Mouse (Mus musculus): ENCODE data around the gene Pgf. TPM values are rescaled to one million over a fixed set of nuclear protein-coding genes. Genes with fewer than 3 reads are reported as not detected.

The Pgf gene
- polyA plus RNA-seq, 1 experiment: 0.84 TPM

GRCm38 (mm10) chr12:85174016-85174415 lies 3.6 kb downstream of the Pgf start:
- Histone ChIP-seq H3K27me3 (ENCODE audit: control insufficient read depth, insufficient read depth, low read length) (no peaks in the 10 kb centered on the region), H3K4me3 (ENCODE audit: extremely low read depth, insufficient read depth, insufficient read length) (no peak overlapping the region), H3K36me3 (ENCODE audit: control insufficient read depth, insufficient read depth, low read length) (no peaks in the 10 kb centered on the region), H3K4me1 (ENCODE audit: control insufficient read depth, insufficient read depth, insufficient read length) (peaks cover 7% of the 10 kb centered on the region), H3K27ac (ENCODE audit: insufficient read depth, low read length) (no peak overlapping the region)
- WGBS: 88% methylated on average over 7 of the region's 7 CpGs
- no peak for DNase-seq (ENCODE audit: low read depth in 1 of 2, low spot score in 2 of 2)
- TF ChIP-seq POLR2A (IDR thresholded peaks at IDR 0.05; ENCODE audit: low read depth, low read length) (no peak), CTCF (IDR thresholded peaks at IDR 0.05; ENCODE audit: extremely low read depth, insufficient read depth, insufficient read length, insufficient replicate concordance) (no peak)

GRCm38 (mm10) chr12:85170948-85171307 lies 6.7 kb downstream of the Pgf start:
- no peak overlapping the region for H3K27ac ChIP-seq (ENCODE audit: insufficient read depth, low read length)
- no peaks in the 10 kb centered on the region for H3K4me1 ChIP-seq (ENCODE audit: control insufficient read depth, insufficient read depth, insufficient read length)
- no peaks in the 10 kb centered on the region for H3K27me3 ChIP-seq (ENCODE audit: control insufficient read depth, insufficient read depth, low read length)
- 87% methylated on average over 3 of the region's 3 CpGs for WGBS
- no peaks in the 10 kb centered on the region for H3K36me3 ChIP-seq (ENCODE audit: control insufficient read depth, insufficient read depth, low read length)
- no peak for TF ChIP-seq POLR2A (IDR thresholded peaks at IDR 0.05; ENCODE audit: low read depth, low read length)
- TF ChIP-seq CTCF (IDR thresholded peaks at IDR 0.05; ENCODE audit: extremely low read depth, insufficient read depth, insufficient read length, insufficient replicate concordance): no peak
- DNase-seq (ENCODE audit: low read depth in 1 of 2, low spot score in 2 of 2): no peak
- H3K4me3 ChIP-seq (ENCODE audit: extremely low read depth, insufficient read depth, insufficient read length): no peak overlapping the region

DNA sequence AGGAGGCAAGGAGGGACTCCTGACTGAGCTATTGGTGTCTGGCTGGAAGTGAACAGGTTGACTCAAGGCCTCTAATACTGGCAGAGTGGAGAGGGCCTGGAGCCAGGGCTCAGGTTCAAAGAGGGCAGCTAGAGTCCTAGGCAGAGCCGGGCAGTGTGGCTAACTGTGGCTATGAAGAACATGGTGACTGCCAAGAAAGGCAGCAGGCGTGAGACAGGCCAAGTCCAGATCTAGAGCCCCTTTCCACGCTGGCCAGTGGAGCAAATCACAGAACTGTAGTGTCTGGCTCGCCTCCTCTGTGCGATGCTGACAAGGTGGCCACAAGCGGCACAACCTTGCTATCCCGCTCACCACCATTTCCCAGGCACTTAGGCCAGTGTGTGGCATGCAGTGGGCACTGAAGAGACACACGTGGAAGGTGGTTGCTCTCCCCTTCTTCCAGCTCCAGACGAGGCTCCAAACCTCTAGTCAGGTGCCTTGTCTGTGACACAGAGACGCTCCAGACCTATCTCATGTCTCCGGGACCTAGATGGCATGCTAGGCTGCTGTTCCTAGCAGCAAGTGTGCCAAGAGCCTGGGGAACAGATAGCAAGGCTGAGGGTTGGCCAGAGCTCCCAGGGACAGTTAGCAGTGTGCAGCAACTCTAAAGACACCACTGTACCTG lies 7.2 kb downstream of the Pgf start:
- Histone ChIP-seq H3K4me1 (ENCODE audit: control insufficient read depth, insufficient read depth, insufficient read length) (no peaks in the 10 kb centered on the region), H3K4me3 (ENCODE audit: extremely low read depth, insufficient read depth, insufficient read length) (no peak overlapping the region), H3K27me3 (ENCODE audit: control insufficient read depth, insufficient read depth, low read length) (no peaks in the 10 kb centered on the region), H3K36me3 (ENCODE audit: control insufficient read depth, insufficient read depth, low read length) (no peaks in the 10 kb centered on the region), H3K27ac (ENCODE audit: insufficient read depth, low read length) (no peak overlapping the region)
- WGBS: 87% methylated on average over 11 of the region's 11 CpGs
- TF ChIP-seq CTCF (IDR thresholded peaks at IDR 0.05; ENCODE audit: extremely low read depth, insufficient read depth, insufficient read length, insufficient replicate concordance) (no peak), POLR2A (IDR thresholded peaks at IDR 0.05; ENCODE audit: low read depth, low read length) (no peak)
- DNase-seq (ENCODE audit: low read depth in 1 of 2, low spot score in 2 of 2): no peak

DNA sequence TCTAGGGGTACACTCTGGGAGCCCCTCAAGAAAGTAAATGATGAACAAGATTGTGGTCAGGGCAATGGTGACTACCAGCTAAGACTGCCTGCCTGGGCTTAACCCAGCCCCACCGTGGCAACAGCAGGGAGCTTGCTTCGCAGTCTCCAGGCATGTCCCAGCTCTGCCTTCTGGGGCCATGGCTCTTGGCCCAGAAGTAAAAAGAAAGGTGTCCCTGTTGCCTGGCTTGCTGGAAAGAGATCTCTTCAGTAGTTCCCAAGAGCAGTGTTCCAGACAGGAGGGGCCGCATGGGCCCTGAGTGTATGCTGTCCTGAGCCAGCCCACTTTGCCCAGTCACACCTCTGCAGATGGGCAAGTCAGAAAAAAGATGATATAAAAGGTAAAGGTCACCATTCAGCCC lies 7.7 kb downstream of the Pgf start:
- no peak overlapping the region for H3K27ac ChIP-seq (ENCODE audit: insufficient read depth, low read length)
- DNase-seq (ENCODE audit: low read depth in 1 of 2, low spot score in 2 of 2): no peak
- no peaks in the 10 kb centered on the region for H3K4me1 ChIP-seq (ENCODE audit: control insufficient read depth, insufficient read depth, insufficient read length)
- TF ChIP-seq POLR2A (IDR thresholded peaks at IDR 0.05; ENCODE audit: low read depth, low read length): no peak
- TF ChIP-seq CTCF (IDR thresholded peaks at IDR 0.05; ENCODE audit: extremely low read depth, insufficient read depth, insufficient read length, insufficient replicate concordance): no peak
- 81% methylated on average over 3 of the region's 3 CpGs for WGBS
- no peaks in the 10 kb centered on the region for H3K36me3 ChIP-seq (ENCODE audit: control insufficient read depth, insufficient read depth, low read length)
- H3K27me3 ChIP-seq (ENCODE audit: control insufficient read depth, insufficient read depth, low read length): no peaks in the 10 kb centered on the region
- H3K4me3 ChIP-seq (ENCODE audit: extremely low read depth, insufficient read depth, insufficient read length): no peak overlapping the region

DNA sequence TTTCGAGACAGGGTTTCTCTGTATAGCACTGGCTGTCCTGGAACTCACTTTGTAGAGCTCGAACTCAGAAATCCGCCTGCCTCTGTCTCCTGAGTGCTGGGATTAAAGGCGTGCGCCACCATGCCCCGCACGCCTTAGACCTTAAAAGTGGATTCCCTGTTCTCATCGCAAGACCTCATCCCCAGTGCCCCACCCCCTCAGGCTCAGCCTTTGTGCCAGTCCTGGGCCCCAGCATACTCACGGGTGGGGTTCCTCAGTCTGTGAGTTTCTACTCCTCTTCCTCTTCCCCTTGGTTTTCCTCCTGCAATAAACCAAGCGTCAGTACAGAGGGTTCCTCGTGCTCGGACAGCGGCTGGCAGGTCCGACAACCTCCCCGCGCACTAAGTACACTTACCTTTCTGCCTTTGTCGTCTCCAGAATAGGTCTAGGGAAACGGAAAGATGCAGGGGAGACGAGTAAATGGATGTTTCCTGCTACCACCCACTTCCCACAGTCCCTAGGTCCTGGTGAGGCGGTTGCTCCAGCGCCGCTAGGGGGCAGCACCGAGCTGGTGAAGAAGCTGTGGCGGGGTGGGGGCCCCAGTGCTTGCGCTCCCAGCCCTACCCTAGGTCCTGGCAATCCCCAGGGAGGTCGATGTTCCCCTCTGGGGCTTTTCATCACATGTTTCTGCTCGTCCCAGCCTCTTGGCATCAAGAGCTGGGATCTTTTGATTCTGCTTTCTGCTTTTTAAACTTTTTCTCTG lies 8.3 kb downstream of the Pgf start:
- Histone ChIP-seq H3K27ac (ENCODE audit: insufficient read depth, low read length) (no peak overlapping the region), H3K4me1 (ENCODE audit: control insufficient read depth, insufficient read depth, insufficient read length) (no peaks in the 10 kb centered on the region), H3K4me3 (ENCODE audit: extremely low read depth, insufficient read depth, insufficient read length) (peak overlapping the region; percentile 22; the same call in 1 of the 2 replicates), H3K36me3 (ENCODE audit: control insufficient read depth, insufficient read depth, low read length) (no peaks in the 10 kb centered on the region), H3K27me3 (ENCODE audit: control insufficient read depth, insufficient read depth, low read length) (no peaks in the 10 kb centered on the region)
- 22% methylated on average over 27 of the region's 27 CpGs for WGBS
- TF ChIP-seq CTCF (IDR thresholded peaks at IDR 0.05; ENCODE audit: extremely low read depth, insufficient read depth, insufficient read length, insufficient replicate concordance) (peak; percentile 95), POLR2A (IDR thresholded peaks at IDR 0.05; ENCODE audit: low read depth, low read length) (no peak)
- peak; percentile 45 to 79 for DNase-seq (ENCODE audit: low read depth in 1 of 2, low spot score in 2 of 2)

- no peak for DNase-seq (ENCODE audit: low read depth in 1 of 2, low spot score in 2 of 2)
- H3K27ac ChIP-seq (ENCODE audit: insufficient read depth, low read length): no peak overlapping the region
- H3K4me1 ChIP-seq (ENCODE audit: control insufficient read depth, insufficient read depth, insufficient read length): no peaks in the 10 kb centered on the region
- WGBS: 92% methylated on average over 9 of the region's 9 CpGs
- H3K4me3 ChIP-seq (ENCODE audit: extremely low read depth, insufficient read depth, insufficient read length): no peak overlapping the region
- no peak for TF ChIP-seq POLR2A (IDR thresholded peaks at IDR 0.05; ENCODE audit: low read depth, low read length)
- no peak for TF ChIP-seq CTCF (IDR thresholded peaks at IDR 0.05; ENCODE audit: extremely low read depth, insufficient read depth, insufficient read length, insufficient replicate concordance)
- H3K36me3 ChIP-seq (ENCODE audit: control insufficient read depth, insufficient read depth, low read length): no peaks in the 10 kb centered on the region
- no peaks in the 10 kb centered on the region for H3K27me3 ChIP-seq (ENCODE audit: control insufficient read depth, insufficient read depth, low read length)
These were observed 11.0 kb downstream of the Pgf start for GRCm38 (mm10) chr12:85166631-85167030.

- DNase-seq (ENCODE audit: low read depth in 1 of 2, low spot score in 2 of 2): no peak
- Histone ChIP-seq H3K27ac (ENCODE audit: insufficient read depth, low read length) (no peak overlapping the region), H3K36me3 (ENCODE audit: control insufficient read depth, insufficient read depth, low read length) (no peaks in the 10 kb centered on the region), H3K4me1 (ENCODE audit: control insufficient read depth, insufficient read depth, insufficient read length) (no peaks in the 10 kb centered on the region), H3K27me3 (ENCODE audit: control insufficient read depth, insufficient read depth, low read length) (no peaks in the 10 kb centered on the region), H3K4me3 (ENCODE audit: extremely low read depth, insufficient read depth, insufficient read length) (no peak overlapping the region)
- TF ChIP-seq POLR2A (IDR thresholded peaks at IDR 0.05; ENCODE audit: low read depth, low read length): no peak
- no peak for TF ChIP-seq CTCF (IDR thresholded peaks at IDR 0.05; ENCODE audit: extremely low read depth, insufficient read depth, insufficient read length, insufficient replicate concordance)
- 53% methylated on average over 5 of the region's 5 CpGs for WGBS
These were observed 12.6 kb downstream of the Pgf start for GRCm38 (mm10) chr12:85164996-85165395.
